Comparison of ENCODE assay signal across 8 mouse cellular contexts in the genomic region with DNA sequence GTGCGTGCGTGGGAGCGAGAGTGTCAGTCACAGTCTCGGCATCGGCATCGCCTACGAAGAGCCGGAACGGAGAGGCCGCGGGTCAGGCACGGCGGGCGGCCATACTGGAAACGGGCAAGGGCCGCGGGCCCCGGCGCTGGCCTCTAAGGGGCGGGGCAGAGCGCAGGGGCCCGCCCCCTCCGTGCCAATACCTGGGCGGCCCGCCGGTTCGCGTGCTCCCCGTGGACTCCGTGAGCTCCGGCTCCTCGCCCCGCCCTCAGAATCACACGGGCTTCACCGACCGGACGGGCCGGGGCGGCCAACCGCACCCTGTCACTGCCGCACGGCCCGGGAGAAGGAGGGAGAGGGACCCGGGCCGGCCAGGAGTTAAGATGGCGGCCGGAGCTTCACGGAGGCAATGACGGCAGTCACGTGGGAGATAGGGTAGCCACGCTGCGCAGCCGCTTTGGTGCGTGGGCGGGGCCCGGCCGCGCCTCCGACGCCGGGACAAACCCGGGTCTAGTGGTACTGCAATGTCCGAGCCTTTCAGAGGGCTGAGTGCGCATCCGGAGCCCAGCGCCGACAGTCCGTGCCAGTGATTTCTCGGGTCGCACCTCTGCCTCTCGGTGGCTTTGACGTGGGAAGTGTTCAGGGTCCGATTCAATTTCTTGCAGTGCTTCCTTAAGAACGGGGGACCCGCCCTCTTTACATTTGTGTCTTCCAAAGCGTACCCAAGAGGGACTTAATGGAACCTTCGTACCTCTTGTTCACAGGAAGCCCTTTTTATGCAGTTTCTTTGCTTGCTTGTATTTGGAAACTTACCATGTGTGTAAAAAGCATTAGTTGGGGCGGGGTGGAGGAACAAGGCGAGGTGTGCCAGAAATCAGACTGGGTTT. TPM values are rescaled to one million over a fixed set of nuclear protein-coding genes. Genes with fewer than 3 reads are reported as not detected.
DNase-seq lines count a peak whose midpoint lies in the region; ATAC-seq and TF ChIP-seq lines count a peak whose summit lies in the region.

No protein-coding gene starts in this region.

- peak; percentile 93 for DNase-seq in gastrocnemius, postnatal 10 days
- peak; percentile 96 for DNase-seq in induced T-regulatory cell, adult 2 months (ENCODE audit: low read depth)
- peak; percentile 79 to 90 for DNase-seq in left cerebral cortex, adult 9 months (ENCODE audit: low spot score in 2 of 2)
- peak; percentile 93 for DNase-seq in right cerebral cortex, postnatal 14 days
- peak; percentile 83 to 90 for DNase-seq in urinary bladder, postnatal 36 days (ENCODE audit: low spot score in 2 of 2)

- peak overlapping the region; percentile 99 for H3K27ac ChIP-seq in cortical plate, adult 2 months (ENCODE audit: insufficient read depth, low read length)

- peak; percentile 89 for TF ChIP-seq POLR2A in cortical plate, adult 2 months (IDR thresholded peaks at IDR 0.05; ENCODE audit: extremely low read depth, insufficient read depth, low read length)

- ATAC-seq in activated CD4-positive, CD25-positive, alpha-beta regulatory T cell, adult 4 months, result peak; percentile 87
- ATAC-seq in megakaryocyte progenitor cell, adult 5-6 weeks (replicated peaks; ENCODE audit: poor library complexity), result peak; percentile 75

- H3K4me1 ChIP-seq in cortical plate, adult 2 months (ENCODE audit: control insufficient read depth, insufficient read depth, low read length), result peaks cover 6% of the 10 kb centered on the region; the same call in 1 of the 2 replicates

- peak overlapping the region; percentile 77 for H3K4me3 ChIP-seq in cortical plate, adult 2 months (ENCODE audit: insufficient read depth, low read length)

- no peak for TF ChIP-seq CTCF in cortical plate, adult 2 months (IDR thresholded peaks at IDR 0.05; ENCODE audit: extremely low read depth, insufficient read depth, low read length)

RNA-seq across cellular contexts. Expression of gene Tmem131, which starts 3.7 kb away (rescaled TPM):
- 10 to 100 TPM; 10.3 to 11.4 TPM for polyA plus RNA-seq in activated CD4-positive, CD25-positive, alpha-beta regulatory T cell, adult 4 months (2017; shearing (Covaris generic))
- polyA plus RNA-seq in cortical plate, adult 2 months (2012; rRNA removed), result 34.0 and 35.3 TPM in 2 replicates
- total RNA-seq in gastrocnemius, postnatal 10 days (2021), result 10 to 100 TPM; 44.4 to 58.3 TPM
- total RNA-seq in megakaryocyte progenitor cell, adult 5-6 weeks (2015), result 48.5 and 52.7 TPM in 2 replicates
- total RNA-seq in megakaryocyte progenitor cell, adult 5-6 weeks (2017), result 13.5 and 16.6 TPM in 2 replicates

Comparison
In these comparisons a context has a peak if more than half of its experiments do, and no peak if none do; other contexts are left out.
1. Peak in every context shown above with its lines: DNase-seq, ATAC-seq, H3K4me3 ChIP-seq and H3K27ac ChIP-seq.